Mouse (Mus musculus): ENCODE results near the gene Txk. TPM values are rescaled to one million over a fixed set of nuclear protein-coding genes. Genes with fewer than 3 reads are reported as not detected.

The Txk gene
- polyA plus RNA-seq, 1 experiment from 2014 or later: not detected

- Histone ChIP-seq H3K36me3 (ENCODE audit: control insufficient read depth, insufficient read depth, low read length) (no peaks in the 10 kb centered on the region), H3K4me1 (replicated peaks; ENCODE audit: control insufficient read depth, insufficient read depth, low read length) (0 out of 2 replicates have a peak, but pooled peaks cover 2% of the 10 kb centered on the region), H3K9ac (ENCODE audit: low read length) (peak overlapping the region; percentile 32; the same call in 1 of the 2 replicates), H3K9me3 (ENCODE audit: control insufficient read depth, low read length) (no peaks in the 10 kb centered on the region), H3K4me2 (ENCODE audit: low read depth, low read length, severe bottlenecking) (peak overlapping the region; percentile 92), H3K4me3 (ENCODE audit: low read depth, low read length) (peak overlapping the region; percentile 35), H3K27me3 (ENCODE audit: control insufficient read depth, insufficient read depth, low read length) (peaks cover 12% of the 10 kb centered on the region), H3K27ac (ENCODE audit: low read depth, low read length) (no peak overlapping the region)
- no peak for DNase-seq (ENCODE audit: low spot score)
- ATAC-seq (replicated peaks; ENCODE audit: low FRiP score): peak; percentile 67
- 7% methylated on average over 18 of the region's 18 CpGs for WGBS
Observed at GRCm38 (mm10) chr5:72647958-72648595, 104.5 kb downstream of the Txk start.

DNA sequence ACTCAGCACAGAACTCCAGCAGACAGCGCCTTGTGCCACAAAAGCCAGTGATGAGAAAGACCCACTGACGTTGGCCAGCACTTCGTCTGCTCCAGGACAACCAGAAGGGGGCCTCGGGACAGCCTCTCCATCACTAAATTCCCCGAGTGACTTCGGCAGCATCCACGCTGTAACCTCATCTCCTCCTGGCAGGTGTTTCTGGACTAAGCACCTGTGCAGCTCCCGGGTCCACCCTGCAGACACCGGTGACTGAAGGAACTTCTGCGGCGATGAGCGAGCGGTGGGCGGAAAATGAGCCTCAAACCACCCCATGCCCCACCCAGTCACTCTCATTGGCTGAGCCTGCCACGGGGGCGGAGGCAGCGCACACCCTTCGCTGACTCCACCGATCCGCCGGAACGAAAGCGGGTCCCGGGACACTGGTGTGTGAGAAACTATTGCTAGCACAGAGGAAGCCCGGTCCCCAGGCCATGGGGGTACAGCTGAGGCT lies 105.1 kb downstream of the Txk start, which contains the start of gene Nipal1:
TSS of gene Nipal1 (plus strand) at position 378 of the 490 bp plus-strand sequence.
- H3K36me3 ChIP-seq (ENCODE audit: control insufficient read depth, insufficient read depth, low read length): no peaks in the 10 kb centered on the region
- peak within 1 kb of the TSS; percentile 92 for H3K4me2 ChIP-seq (ENCODE audit: low read depth, low read length, severe bottlenecking)
- peaks cover 12% of the 10 kb centered on the region for H3K27me3 ChIP-seq (ENCODE audit: control insufficient read depth, insufficient read depth, low read length)
- H3K4me3 ChIP-seq (ENCODE audit: low read depth, low read length): peak within 1 kb of the TSS; percentile 35
- H3K9me3 ChIP-seq (ENCODE audit: control insufficient read depth, low read length): no peaks in the 10 kb centered on the region
- ATAC-seq (replicated peaks; ENCODE audit: low FRiP score) (peak; percentile 96), DNase-seq (ENCODE audit: low spot score) (peak; percentile 88)
- H3K27ac ChIP-seq (ENCODE audit: low read depth, low read length): no peak within 1 kb of the TSS
- H3K4me1 ChIP-seq (replicated peaks; ENCODE audit: control insufficient read depth, insufficient read depth, low read length): 0 out of 2 replicates have a peak, but pooled peaks cover 2% of the 10 kb centered on the region
- peak within 1 kb of the TSS; percentile 32; the same call in 1 of the 2 replicates for H3K9ac ChIP-seq (ENCODE audit: low read length)
- 1% methylated on average over 25 of the region's 25 CpGs for WGBS

- Histone ChIP-seq H3K27me3 (ENCODE audit: control insufficient read depth, insufficient read depth, low read length) (peaks cover 12% of the 10 kb centered on the region), H3K4me1 (replicated peaks; ENCODE audit: control insufficient read depth, insufficient read depth, low read length) (0 out of 2 replicates have a peak, but pooled peaks cover 2% of the 10 kb centered on the region), H3K27ac (ENCODE audit: low read depth, low read length) (no peak overlapping the region), H3K36me3 (ENCODE audit: control insufficient read depth, insufficient read depth, low read length) (no peaks in the 10 kb centered on the region), H3K4me2 (ENCODE audit: low read depth, low read length, severe bottlenecking) (peak overlapping the region; percentile 92), H3K9ac (ENCODE audit: low read length) (no peak overlapping the region), H3K9me3 (ENCODE audit: control insufficient read depth, low read length) (no peaks in the 10 kb centered on the region), H3K4me3 (ENCODE audit: low read depth, low read length) (peak overlapping the region; percentile 35)
- 26% methylated on average over 10 of the region's 10 CpGs for WGBS
- ATAC-seq (replicated peaks; ENCODE audit: low FRiP score) (no peak), DNase-seq (ENCODE audit: low spot score) (no peak)
Observed at GRCm38 (mm10) chr5:72646996-72647395, 105.6 kb downstream of the Txk start.

DNA sequence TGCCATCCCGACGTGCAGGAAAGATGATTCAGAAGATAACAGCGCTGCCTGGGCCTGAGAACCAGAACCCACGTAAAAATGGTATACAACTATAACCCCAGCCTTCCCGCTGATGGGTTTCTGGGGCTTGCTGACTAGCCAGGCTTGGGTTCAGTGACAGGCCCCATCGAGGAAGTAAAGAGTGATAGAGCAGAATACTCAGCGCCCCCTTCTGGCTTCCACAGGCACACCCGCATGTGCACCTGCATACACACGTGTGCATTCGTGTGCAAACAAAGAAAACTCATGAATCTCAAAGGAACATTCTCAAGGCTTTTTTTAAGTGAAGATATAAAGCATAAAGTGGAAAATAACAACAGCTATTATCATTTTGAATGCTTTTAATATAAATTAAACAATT lies 106.4 kb downstream of the Txk start:
- WGBS: 41% methylated on average over 10 of the region's 10 CpGs
- ATAC-seq (replicated peaks; ENCODE audit: low FRiP score) (no peak), DNase-seq (ENCODE audit: low spot score) (no peak)
- H3K4me2 ChIP-seq (ENCODE audit: low read depth, low read length, severe bottlenecking): no peak overlapping the region
- no peaks in the 10 kb centered on the region for H3K36me3 ChIP-seq (ENCODE audit: control insufficient read depth, insufficient read depth, low read length)
- no peaks in the 10 kb centered on the region for H3K9me3 ChIP-seq (ENCODE audit: control insufficient read depth, low read length)
- H3K4me1 ChIP-seq (replicated peaks; ENCODE audit: control insufficient read depth, insufficient read depth, low read length): 0 out of 2 replicates have a peak, but pooled peaks cover 2% of the 10 kb centered on the region
- H3K27me3 ChIP-seq (ENCODE audit: control insufficient read depth, insufficient read depth, low read length): peaks cover 12% of the 10 kb centered on the region
- H3K4me3 ChIP-seq (ENCODE audit: low read depth, low read length): no peak overlapping the region
- no peak overlapping the region for H3K27ac ChIP-seq (ENCODE audit: low read depth, low read length)
- H3K9ac ChIP-seq (ENCODE audit: low read length): no peak overlapping the region

Other genes starting within 250 kb of the Txk start
- gene Corin, start 248.3 kb downstream of the Txk start, polyA plus RNA-seq (2014; fragmentation: Nextera tagmentation; extraction: Ambion mirVana): 1.4 and 2.0 TPM in 2 replicates
- 24.3 and 24.9 TPM in 2 replicates for gene Nfxl1, start 193.1 kb downstream of the Txk start, polyA plus RNA-seq (2014; fragmentation: Nextera tagmentation; extraction: Ambion mirVana)
- gene Zar1, start 171.5 kb downstream of the Txk start, polyA plus RNA-seq (2014; fragmentation: Nextera tagmentation; extraction: Ambion mirVana): 0.36 and 0.63 TPM in 2 replicates
- 1.3 and 2.0 TPM in 2 replicates for gene Gm5868, start 165.2 kb downstream of the Txk start, polyA plus RNA-seq (2014; fragmentation: Nextera tagmentation; extraction: Ambion mirVana)
- not detected in 2 replicates for gene Cnga1, start 108.5 kb downstream of the Txk start, polyA plus RNA-seq (2014; fragmentation: Nextera tagmentation; extraction: Ambion mirVana)
- gene Nipal1, start 105.0 kb downstream of the Txk start, polyA plus RNA-seq (2014; fragmentation: Nextera tagmentation; extraction: Ambion mirVana): 0.20 and 1.1 TPM in 2 replicates
- 2.9 and 3.0 TPM in 2 replicates for gene Tec, start 115.7 kb upstream of the Txk start, polyA plus RNA-seq (2014; fragmentation: Nextera tagmentation; extraction: Ambion mirVana)
- 22.8 and 24.9 TPM in 2 replicates for gene Slain2, start 161.5 kb upstream of the Txk start, polyA plus RNA-seq (2014; fragmentation: Nextera tagmentation; extraction: Ambion mirVana)
- gene Gm10135, start 221.9 kb upstream of the Txk start, polyA plus RNA-seq (2014; fragmentation: Nextera tagmentation; extraction: Ambion mirVana): not detected in 2 replicates